Mouse (Mus musculus) hindbrain, embryonic 14.5 days (tissue): Measurements from ENCODE around the gene Evl. TPM values are rescaled to one million over a fixed set of nuclear protein-coding genes. Genes with fewer than 3 reads are reported as not detected.

ENCODE experiments used
- ATAC-seq: fragments of 200-750 bp; cut with Nextera tagmentation; 2 replicates; pipeline ENCODE4 v1.8.0; 2017; ENCODE audit warnings: moderate number of reproducible peaks, mild to moderate bottlenecking, moderate TSS enrichment, moderate library complexity; ENCODE audit not compliant: low FRiP score
- DNase-seq: peaks from one replicate; pipeline ENCODE4 v3.0.0-alpha.2; 2015; ENCODE audit warnings: low spot score
- H3K27ac ChIP-seq: fragments of 300-500 bp; sonication (generic); 2 replicates; pipeline ENCODE4 v1.5.1; 2014; ENCODE audit warnings: mild to moderate bottlenecking, moderate library complexity
- H3K27me3 ChIP-seq: fragments of 300-500 bp; sonication (generic); 2 replicates; pipeline ENCODE4 v1.6.1; 2014; ENCODE audit warnings: mild to moderate bottlenecking, low read length, mixed read lengths; ENCODE audit not compliant: control insufficient read depth, insufficient read depth
- H3K36me3 ChIP-seq: fragments of 300-500 bp; sonication (generic); replicated peaks from 2 replicates; pipeline ENCODE4 v1.6.1; 2014; ENCODE audit not compliant: control insufficient read depth, insufficient read depth
- H3K4me1 ChIP-seq: fragments of 300-500 bp; sonication (generic); replicated peaks from 2 replicates; pipeline ENCODE4 v1.6.1; 2014; ENCODE audit warnings: antibody characterized with exemption, low read length, mixed read lengths; ENCODE audit not compliant: control insufficient read depth, insufficient read depth
- H3K4me2 ChIP-seq: fragments of 300-500 bp; sonication (generic); replicated peaks from 2 replicates; pipeline ENCODE4 v1.6.1; 2014; ENCODE audit warnings: mild to moderate bottlenecking, moderate library complexity
- H3K4me3 ChIP-seq: fragments of 300-500 bp; sonication (generic); replicated peaks from 2 replicates; pipeline ENCODE4 v1.5.1; 2014; ENCODE audit warnings: mild to moderate bottlenecking, low read length
- H3K9ac ChIP-seq: fragments of 300-500 bp; sonication (generic); 2 replicates; pipeline ENCODE4 v1.6.1; 2014
- H3K9me3 ChIP-seq: fragments of 300-500 bp; sonication (generic); 2 replicates; pipeline ENCODE4 v1.6.1; 2016; ENCODE audit warnings: low read length; ENCODE audit not compliant: control insufficient read depth
- WGBS: fragments of 180-500 bp; shearing (Covaris S2); extraction: QIAGEN DNeasy Blood & Tissue Kit; methylation state at CpG from one replicate; pipeline ENCODE4 v1.1.7; 2014; 5-methylcytosine and 5-hydroxymethylcytosine counted together
- microRNA counts: library from miRNA; unstranded; fragments of <30 nt; microRNA quantifications from one replicate; lab custom pipeline; 2016
- microRNA-seq: library from miRNA; unstranded; fragments of <30 nt; microRNA quantifications from one replicate; pipeline ENCODE4, GENCODE M21; 2016
- polyA plus RNA-seq: library from polyadenylated mRNA; unstranded; fragments of >200 nt; fragmentation: Nextera tagmentation; extraction: Ambion mirVana; gene quantifications from 2 replicates; pipeline ENCODE4 v1.2.1, GENCODE M21; 2014

Evl gene
- polyA plus RNA-seq, 1 experiment from 2014 or later, result 270 TPM

GRCm38 (mm10) chr12:108737838-108738237 lies 183.3 kb downstream of the Evl start:
- no peak for ATAC-seq

More at GRCm38 (mm10) chr12:108737838-108738237, 183.3 kb downstream of the Evl start:
- H3K4me1 ChIP-seq, result no peaks in the 10 kb centered on the region
- H3K4me2 ChIP-seq, result no peak overlapping the region
- no peak for DNase-seq
- WGBS, result 94% methylated on average over 7 of the region's 7 CpGs
- no peak overlapping the region for H3K4me3 ChIP-seq
- H3K9me3 ChIP-seq, result no peaks in the 10 kb centered on the region
- no peak overlapping the region for H3K27ac ChIP-seq
- H3K36me3 ChIP-seq, result no peaks in the 10 kb centered on the region
- H3K9ac ChIP-seq, result no peak overlapping the region
- no peaks in the 10 kb centered on the region for H3K27me3 ChIP-seq

MicroRNAs within 50 kb of the gene (microRNA counts, 519-probe panel; counts per million panel counts)
- microRNA mmu-miR-342-3p (lab: Ali Mortazavi, UCI) (5,897 counts per million, percentile 77 among the panel's probes with 10 or more counts), microRNA mmu-miR-342-5p (lab: Ali Mortazavi, UCI) (not detected)

Small RNAs within 50 kb of the gene (microRNA-seq; reads per million reads assigned to microRNA genes)
- gene Gm23872, result not detected
- gene Mir342, result 5,955 reads per million, percentile 92 among the genes with 10 or more reads in this experiment

Other genes starting within 250 kb of the Evl start
- 1.8 and 1.9 TPM in 2 replicates for gene Hhipl1, start 248.4 kb upstream of the Evl start, polyA plus RNA-seq
- gene Cyp46a1, start 220.3 kb upstream of the Evl start, polyA plus RNA-seq, result 22.7 and 23.5 TPM in 2 replicates
- 55.1 and 61.8 TPM in 2 replicates for gene Eml1, start 183.8 kb upstream of the Evl start, polyA plus RNA-seq
- 1.2 and 2.1 TPM in 2 replicates for gene Degs2, start 147.6 kb downstream of the Evl start, polyA plus RNA-seq
- 14.9 and 16.0 TPM in 2 replicates for gene Yy1, start 238.3 kb downstream of the Evl start, polyA plus RNA-seq